Mouse (Mus musculus) limb, embryonic 11.5 days (tissue): ENCODE measurements around the gene Mcm3. TPM values are rescaled to one million over a fixed set of nuclear protein-coding genes. Genes with fewer than 3 reads are reported as not detected.

ENCODE experiments used
- ATAC-seq: fragments of 200-750 bp; cut with Nextera tagmentation; 2 replicates; pipeline ENCODE4 v1.8.0; 2017; ENCODE audit warnings: low read depth; ENCODE audit not compliant: insufficient number of reproducible peaks, low FRiP score, low TSS enrichment
- DNase-seq: peaks from one replicate; pipeline ENCODE4 v3.0.0-alpha.2; 2015; ENCODE audit warnings: low spot score
- H3K27ac ChIP-seq: fragments of 300-500 bp; sonication (generic); replicated peaks from 2 replicates; pipeline ENCODE4 v1.5.1; 2014; ENCODE audit warnings: low read depth, mild to moderate bottlenecking, low read length
- H3K27me3 ChIP-seq: fragments of 300-500 bp; sonication (generic); 2 replicates; pipeline ENCODE4 v1.6.1; 2014; ENCODE audit warnings: mild to moderate bottlenecking, low read length, mixed read lengths; ENCODE audit not compliant: control insufficient read depth, insufficient read depth
- H3K36me3 ChIP-seq: fragments of 300-500 bp; sonication (generic); 2 replicates; pipeline ENCODE4 v1.6.1; 2014; ENCODE audit warnings: mild to moderate bottlenecking, low read length, moderate library complexity, mixed read lengths; ENCODE audit not compliant: control insufficient read depth, insufficient read depth
- H3K4me1 ChIP-seq: fragments of 300-500 bp; sonication (generic); 2 replicates; pipeline ENCODE4 v1.6.1; 2014; ENCODE audit warnings: low read length, mixed read lengths; ENCODE audit not compliant: control insufficient read depth, insufficient read depth
- H3K4me2 ChIP-seq: fragments of 300-500 bp; sonication (generic); 2 replicates; pipeline ENCODE4 v1.6.1; 2014; ENCODE audit warnings: low read depth, mild to moderate bottlenecking, moderate library complexity; ENCODE audit not compliant: severe bottlenecking
- H3K4me3 ChIP-seq: fragments of 300-500 bp; sonication (generic); 2 replicates; pipeline ENCODE4 v1.5.1; 2014; ENCODE audit warnings: low read depth, low read length
- H3K9ac ChIP-seq: fragments of 300-500 bp; sonication (generic); 2 replicates; pipeline ENCODE4 v1.6.1; 2014; ENCODE audit warnings: mild to moderate bottlenecking, low read length
- H3K9me3 ChIP-seq: fragments of 300-500 bp; sonication (generic); 2 replicates; pipeline ENCODE4 v1.6.1; 2016; ENCODE audit warnings: low read length; ENCODE audit not compliant: control insufficient read depth
- WGBS: fragments of 180-500 bp; shearing (Covaris S2); extraction: QIAGEN DNeasy Blood & Tissue Kit; methylation state at CpG from one replicate; pipeline ENCODE4 v1.1.7; 2014; 5-methylcytosine and 5-hydroxymethylcytosine counted together
- polyA plus RNA-seq: library from polyadenylated mRNA; unstranded; fragments of >200 nt; fragmentation: Nextera tagmentation; extraction: Ambion mirVana; gene quantifications from 2 replicates; pipeline ENCODE4 v1.2.1, GENCODE M21; 2014

Gene Mcm3
- polyA plus RNA-seq, 1 experiment from 2014 or later = 256 TPM

DNA sequence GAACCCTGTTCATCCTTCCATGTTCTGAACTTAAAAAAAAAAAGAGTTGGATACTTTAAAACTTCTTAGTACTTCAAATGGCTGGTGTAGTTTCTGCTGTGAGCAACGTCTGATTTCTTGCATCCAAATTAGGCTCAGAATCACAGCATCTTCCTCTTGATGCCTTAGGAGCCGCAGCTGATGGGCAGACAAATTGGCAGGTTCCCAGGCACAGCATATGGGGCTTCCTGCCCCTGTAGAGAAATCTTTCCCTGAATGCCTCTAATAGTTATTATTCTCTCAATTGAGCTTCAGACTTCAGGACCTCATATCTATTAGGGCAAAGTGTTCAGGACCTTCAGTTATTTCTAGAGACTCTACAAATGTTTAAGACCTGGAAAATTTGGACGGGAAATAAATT is 19.8 kb upstream of the Mcm3 start:
- ATAC-seq = no peak

DNA sequence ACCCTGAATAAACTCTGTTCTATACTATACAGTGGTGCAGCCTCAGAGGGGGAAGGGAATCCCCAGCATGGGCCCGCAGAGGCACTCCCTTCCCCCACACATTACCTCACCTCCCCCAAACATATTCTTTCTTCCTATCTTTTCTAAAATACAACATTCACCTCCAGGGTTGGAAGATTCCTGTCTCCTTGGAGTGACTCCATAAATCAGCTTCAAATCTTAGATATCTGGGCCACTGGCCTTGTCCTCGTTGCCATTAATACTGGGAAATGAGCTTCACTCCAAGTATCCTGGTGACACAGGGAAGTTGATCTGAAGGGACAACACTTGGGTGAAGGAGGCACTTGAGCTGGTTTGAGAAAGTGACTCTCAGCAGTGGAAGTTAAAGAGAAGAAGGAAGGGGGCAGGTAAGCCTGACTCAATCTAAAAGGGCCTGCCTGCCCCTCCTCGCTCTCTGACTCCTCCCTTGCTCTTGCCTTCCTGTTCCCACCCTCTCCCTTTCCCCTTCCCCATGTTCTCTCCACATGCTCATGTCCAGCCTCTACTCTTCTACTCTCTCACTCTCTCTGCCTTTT is 16.5 kb upstream of the Mcm3 start:
- no peak for DNase-seq
- Histone ChIP-seq H3K4me3 (no peak overlapping the region), H3K4me1 (no peaks in the 10 kb centered on the region), H3K27ac (no peak overlapping the region), H3K36me3 (no peaks in the 10 kb centered on the region), H3K9me3 (no peaks in the 10 kb centered on the region), H3K9ac (no peak overlapping the region), H3K27me3 (no peaks in the 10 kb centered on the region), H3K4me2 (no peak overlapping the region)
- 75% methylated on average over 3 of the region's 3 CpGs for WGBS
- no peak for ATAC-seq

More for the DNA sequence above, 19.8 kb upstream of the Mcm3 start:
- H3K4me3 ChIP-seq = no peak overlapping the region
- WGBS = 75% methylated on average over 3 of the region's 3 CpGs
- H3K4me1 ChIP-seq = no peaks in the 10 kb centered on the region
- no peaks in the 10 kb centered on the region for H3K9me3 ChIP-seq
- no peak overlapping the region for H3K9ac ChIP-seq
- no peak overlapping the region for H3K27ac ChIP-seq
- H3K36me3 ChIP-seq = no peaks in the 10 kb centered on the region
- no peak for DNase-seq
- no peak overlapping the region for H3K4me2 ChIP-seq
- H3K27me3 ChIP-seq = no peaks in the 10 kb centered on the region

DNA sequence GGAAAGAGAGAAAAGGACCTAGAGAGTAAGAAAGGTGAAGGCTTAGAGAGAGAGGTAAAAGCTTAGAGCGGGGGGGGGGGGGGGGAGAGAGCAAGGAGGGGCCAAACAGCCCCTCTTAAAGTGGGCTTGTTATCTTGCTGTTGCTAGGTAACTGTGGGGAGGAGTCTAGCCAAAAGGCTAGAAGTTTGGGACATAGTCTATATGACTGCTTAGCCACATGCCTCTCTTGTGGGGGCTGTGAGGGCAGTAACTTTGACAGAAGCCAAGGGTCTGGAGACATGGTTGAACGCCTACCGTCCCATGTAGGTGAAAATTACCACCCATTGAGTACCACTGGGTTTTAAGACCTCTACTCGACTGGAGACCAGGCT is 13.0 kb upstream of the Mcm3 start:
- no peak for ATAC-seq
- Histone ChIP-seq H3K27ac (no peak overlapping the region), H3K4me3 (no peak overlapping the region), H3K4me1 (no peaks in the 10 kb centered on the region), H3K9ac (no peak overlapping the region), H3K27me3 (no peaks in the 10 kb centered on the region), H3K4me2 (no peak overlapping the region), H3K36me3 (no peaks in the 10 kb centered on the region), H3K9me3 (no peaks in the 10 kb centered on the region)
- no peak for DNase-seq
- 76% methylated on average over 3 of the region's 4 CpGs for WGBS

DNA sequence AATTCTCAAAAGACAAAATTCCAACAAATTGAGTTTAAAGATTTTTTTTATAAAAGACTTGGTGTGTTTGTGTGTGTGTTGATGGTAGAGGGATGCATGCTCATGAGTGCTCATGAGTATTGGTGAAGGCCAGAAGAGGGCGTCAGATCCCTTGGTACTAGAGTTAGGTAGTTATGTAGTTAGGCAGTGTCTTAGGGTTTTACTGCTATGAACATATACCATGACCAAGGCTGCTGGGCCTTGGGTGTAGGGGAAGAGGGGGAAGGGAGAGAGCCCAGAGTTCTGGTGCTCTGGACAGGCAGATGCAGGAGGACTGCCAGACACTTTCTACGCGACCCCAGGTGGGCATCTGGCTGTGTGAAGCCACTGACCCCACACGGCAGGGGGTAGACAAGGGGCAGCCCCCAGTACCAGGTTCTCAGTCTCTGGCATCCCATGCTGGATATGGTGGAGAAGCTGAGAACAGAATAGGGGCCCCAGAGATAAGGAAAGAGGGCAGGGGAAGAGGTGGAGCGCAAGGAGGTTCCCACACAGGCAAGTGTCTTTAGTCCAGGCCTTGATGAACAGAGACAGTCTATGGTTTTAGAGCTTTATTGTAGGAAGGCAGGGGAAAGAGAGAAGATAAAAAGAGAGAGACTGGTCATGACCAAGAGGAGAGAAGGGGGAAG is 12.5 kb upstream of the Mcm3 start:
- DNase-seq = no peak
- Histone ChIP-seq H3K36me3 (no peaks in the 10 kb centered on the region), H3K4me2 (no peak overlapping the region), H3K27me3 (no peaks in the 10 kb centered on the region), H3K9me3 (no peaks in the 10 kb centered on the region), H3K4me3 (no peak overlapping the region), H3K4me1 (no peaks in the 10 kb centered on the region), H3K27ac (no peak overlapping the region), H3K9ac (no peak overlapping the region)
- ATAC-seq = no peak
- 64% methylated on average over 5 of the region's 5 CpGs for WGBS

DNA sequence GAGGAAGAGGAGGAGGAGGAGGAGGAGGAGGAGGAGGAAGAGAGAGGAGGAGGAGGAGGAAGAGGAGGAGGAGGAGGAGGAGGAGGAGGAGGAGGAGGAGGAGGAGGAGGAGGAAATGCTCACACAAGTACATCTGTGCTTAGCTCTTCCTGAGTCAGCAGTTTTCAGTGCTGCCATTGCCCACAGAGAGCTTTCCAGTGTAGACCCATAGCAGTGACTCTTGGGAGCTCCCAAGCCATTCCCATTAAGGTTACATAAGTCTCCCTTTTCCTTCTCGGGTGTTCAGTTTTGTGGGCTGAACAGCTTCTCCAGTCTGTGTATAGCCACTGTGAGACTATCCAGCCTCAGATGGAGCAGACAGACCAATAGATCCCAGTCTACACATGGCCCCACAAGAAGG is 10.4 kb upstream of the Mcm3 start:
- no peak overlapping the region for H3K4me3 ChIP-seq
- DNase-seq (no peak), ATAC-seq (no peak)
- no peaks in the 10 kb centered on the region for H3K9me3 ChIP-seq
- no peak overlapping the region for H3K27ac ChIP-seq
- H3K4me2 ChIP-seq = no peak overlapping the region
- no peak overlapping the region for H3K9ac ChIP-seq
- no peaks in the 10 kb centered on the region for H3K27me3 ChIP-seq
- H3K36me3 ChIP-seq = no peaks in the 10 kb centered on the region
- WGBS = 90% methylated on average over 1 of the region's 1 CpGs
- H3K4me1 ChIP-seq = no peaks in the 10 kb centered on the region

DNA sequence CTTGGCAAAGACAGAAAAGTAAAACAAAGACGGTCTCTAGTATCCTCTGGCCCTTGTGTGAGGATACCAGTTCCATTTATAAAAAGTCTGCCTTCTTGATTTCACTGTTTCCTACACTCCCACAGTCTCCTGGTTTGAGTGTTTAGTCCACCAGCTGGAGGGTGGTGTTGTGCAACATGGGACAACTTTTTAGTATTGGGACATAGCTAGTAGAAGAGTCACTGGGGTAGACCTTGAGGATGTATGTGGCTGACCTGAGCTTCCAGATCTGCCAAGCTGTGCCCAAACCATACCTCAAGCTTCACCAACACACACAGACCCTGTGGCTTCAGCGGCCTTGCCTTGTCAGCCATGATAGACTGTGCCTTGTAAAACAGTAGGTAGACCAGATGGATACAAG is 7.9 kb upstream of the Mcm3 start:
- ATAC-seq = no peak
- no peaks in the 10 kb centered on the region for H3K27me3 ChIP-seq
- 87% methylated on average over 2 of the region's 2 CpGs for WGBS

DNA sequence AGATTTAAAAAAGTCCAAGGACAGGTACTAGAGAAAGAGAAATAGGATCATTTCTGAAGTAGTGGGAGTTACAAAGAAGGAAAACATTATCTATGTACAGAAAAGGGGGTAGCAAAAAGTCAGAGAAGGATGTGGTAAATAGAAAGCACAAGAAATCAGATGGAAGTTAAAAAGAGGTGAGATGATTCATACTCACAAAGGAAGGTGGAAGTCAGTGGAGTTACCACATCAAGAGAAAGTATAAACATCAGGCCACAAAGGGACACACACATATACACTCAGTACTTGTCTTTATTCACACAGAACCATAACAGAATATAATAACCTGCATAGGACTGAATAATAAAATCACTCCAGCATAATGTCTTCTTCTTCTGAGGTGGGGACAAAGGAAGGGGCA is 4.9 kb upstream of the Mcm3 start:
- no peak overlapping the region for H3K4me3 ChIP-seq
- no peaks in the 10 kb centered on the region for H3K36me3 ChIP-seq
- H3K4me2 ChIP-seq = no peak overlapping the region
- DNase-seq (no peak), ATAC-seq (no peak)
- H3K9me3 ChIP-seq = no peaks in the 10 kb centered on the region
- no peaks in the 10 kb centered on the region for H3K4me1 ChIP-seq
- no peak overlapping the region for H3K27ac ChIP-seq
- no peak overlapping the region for H3K9ac ChIP-seq
- no peaks in the 10 kb centered on the region for H3K27me3 ChIP-seq

More for the DNA sequence above, 7.9 kb upstream of the Mcm3 start:
- Histone ChIP-seq H3K9me3 (no peaks in the 10 kb centered on the region), H3K27ac (no peak overlapping the region), H3K4me1 (no peaks in the 10 kb centered on the region), H3K36me3 (no peaks in the 10 kb centered on the region), H3K4me2 (no peak overlapping the region), H3K9ac (no peak overlapping the region), H3K4me3 (no peak overlapping the region)
- no peak for DNase-seq

DNA sequence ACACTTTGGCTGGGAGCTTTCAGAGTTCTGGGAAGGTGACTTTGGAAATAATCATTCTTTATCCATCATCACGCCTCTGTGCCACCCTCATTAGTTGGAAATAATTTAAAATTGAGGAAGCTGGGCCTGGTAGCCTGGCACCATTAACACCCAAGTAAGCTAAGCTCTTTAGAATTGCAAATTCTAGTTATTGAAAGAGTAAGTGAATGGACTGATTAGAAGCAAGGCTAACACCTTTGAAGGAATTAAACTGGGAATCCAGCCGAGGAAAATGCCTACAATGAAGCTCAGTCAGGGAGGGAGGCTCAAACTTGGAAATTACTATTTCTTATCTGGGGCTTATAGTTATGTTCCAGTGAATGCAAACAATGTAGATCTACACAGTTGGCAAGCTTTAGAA is 3.8 kb upstream of the Mcm3 start:
- H3K4me3 ChIP-seq = no peak overlapping the region
- H3K27ac ChIP-seq = no peak overlapping the region
- DNase-seq = no peak
- 74% methylated on average over 2 of the region's 2 CpGs for WGBS
- no peak overlapping the region for H3K4me2 ChIP-seq
- no peak for ATAC-seq
- no peaks in the 10 kb centered on the region for H3K9me3 ChIP-seq
- H3K4me1 ChIP-seq = no peaks in the 10 kb centered on the region
- H3K27me3 ChIP-seq = no peaks in the 10 kb centered on the region
- no peak overlapping the region for H3K9ac ChIP-seq
- no peaks in the 10 kb centered on the region for H3K36me3 ChIP-seq

DNA sequence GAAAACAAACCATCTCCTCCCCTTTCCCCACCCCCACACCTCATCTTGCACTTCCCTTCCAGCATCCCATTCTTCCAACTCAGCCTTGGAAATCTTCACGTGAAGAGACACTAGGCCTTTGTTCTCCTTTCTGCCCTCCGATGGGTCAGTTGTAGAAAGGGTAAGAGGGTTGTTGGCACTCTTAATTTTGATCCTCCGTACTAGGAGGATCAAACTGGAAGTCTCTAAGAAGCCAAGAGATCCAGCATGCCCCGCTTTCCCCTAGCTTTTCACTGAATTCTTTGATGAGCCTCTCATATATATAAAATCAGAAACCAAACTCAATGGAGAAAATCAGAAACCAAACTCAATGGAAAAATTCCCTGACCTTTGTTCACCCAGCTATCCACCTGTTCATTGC is 3.4 kb upstream of the Mcm3 start:
- ATAC-seq (no peak), DNase-seq (no peak)
- no peak overlapping the region for H3K9ac ChIP-seq
- no peak overlapping the region for H3K4me3 ChIP-seq
- H3K4me1 ChIP-seq = peaks cover 3% of the 10 kb centered on the region; the same call in 1 of the 2 replicates
- no peaks in the 10 kb centered on the region for H3K9me3 ChIP-seq
- no peak overlapping the region for H3K27ac ChIP-seq
- H3K27me3 ChIP-seq = no peaks in the 10 kb centered on the region
- WGBS = 71% methylated on average over 4 of the region's 4 CpGs
- no peak overlapping the region for H3K4me2 ChIP-seq
- H3K36me3 ChIP-seq = no peaks in the 10 kb centered on the region
